Comparison of ENCODE assay signal across 20 mouse cellular contexts in the genomic region with DNA sequence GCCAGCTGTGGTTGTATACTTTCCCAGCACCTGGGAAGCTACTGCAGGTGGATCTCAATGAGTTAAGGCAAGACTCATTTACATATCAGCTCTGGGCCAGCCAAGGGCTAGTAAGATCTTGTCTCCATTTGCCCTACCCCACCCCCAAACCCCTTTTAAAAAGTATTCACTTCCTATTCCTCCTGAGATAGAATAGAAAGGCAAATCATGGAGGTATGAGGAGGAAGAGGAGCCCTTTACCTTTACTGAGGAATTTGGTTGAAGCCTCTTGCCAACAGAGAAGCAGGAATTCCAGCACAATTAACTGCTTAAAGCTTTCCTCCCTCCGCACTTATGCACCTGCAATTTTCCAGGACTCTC. TPM values are rescaled to one million over a fixed set of nuclear protein-coding genes. Genes with fewer than 3 reads are reported as not detected.
DNase-seq lines count a peak whose midpoint lies in the region; ATAC-seq and TF ChIP-seq lines count a peak whose summit lies in the region.
"Had no signal": no experiment of that assay in that cellular context is flagged by ENCODE, and none has a peak within 500 bp of the region (broad histone marks: within the 10 kb centered on the region; RNA-seq: fewer than 3 reads in every experiment).

No protein-coding gene starts in this region.

- no peak overlapping the region for H3K4me2 ChIP-seq in lung, embryonic 15.5 days
- peak overlapping the region; percentile 89 for H3K4me2 ChIP-seq in liver, embryonic 16.5 days (ENCODE audit: low read depth, low read length)
- no peak overlapping the region for H3K4me2 ChIP-seq in kidney, embryonic 15.5 days
- H3K4me2 ChIP-seq: forebrain, embryonic 15.5 days; limb, embryonic 12.5 days had no signal

- no peak for TF ChIP-seq CTCF in MEL (IDR thresholded peaks at IDR 0.05 in 2 of 3, conservative IDR thresholded peaks at IDR 0.05 in 1 of 3; ENCODE audit: control insufficient read depth in 1 of 3, insufficient read depth in 1 of 3, low read depth in 2 of 3, low read length in 3 of 3, poor library complexity in 1 of 3, severe bottlenecking in 1 of 3)

- peak; percentile 51 to 59; a peak in 2 of 4 replicates for TF ChIP-seq EP300 in MEL (IDR thresholded peaks at IDR 0.05; ENCODE audit: low read depth in 1 of 2, low read length in 2 of 2)

- no peak overlapping the region for H3K9ac ChIP-seq in lung, embryonic 15.5 days
- H3K9ac ChIP-seq in MEL (ENCODE audit: control insufficient read depth, low read depth, low read length, poor library complexity, severe bottlenecking): peak overlapping the region; percentile 77
- 0 out of 2 replicates have a peak overlapping the region, but pooled peaks have one; percentile 26 for H3K9ac ChIP-seq in liver, embryonic 16.5 days (ENCODE audit: low read depth, low read length)
- no peak overlapping the region for H3K9ac ChIP-seq in kidney, embryonic 15.5 days
- H3K9ac ChIP-seq: forebrain, embryonic 15.5 days; hindbrain, embryonic 15.5 days; intestine, embryonic 15.5 days; limb, embryonic 12.5 days; midbrain, embryonic 12.5 days had no signal

- no peaks in the 10 kb centered on the region for H3K9me3 ChIP-seq in lung, embryonic 15.5 days
- no peaks in the 10 kb centered on the region for H3K9me3 ChIP-seq in MEL (replicated peaks; ENCODE audit: insufficient read depth, low read length)
- H3K9me3 ChIP-seq in liver, embryonic 16.5 days (replicated peaks; ENCODE audit: control insufficient read depth, low read length): no peaks in the 10 kb centered on the region
- H3K9me3 ChIP-seq in kidney, embryonic 15.5 days (replicated peaks): no peaks in the 10 kb centered on the region
- H3K9me3 ChIP-seq: forebrain, embryonic 15.5 days; hindbrain, embryonic 15.5 days; intestine, embryonic 15.5 days; limb, embryonic 12.5 days; midbrain, embryonic 12.5 days had no signal

- H3K4me3 ChIP-seq in lung, embryonic 15.5 days: no peak overlapping the region
- peak overlapping the region; percentile 33 to 93 for H3K4me3 ChIP-seq in MEL (ENCODE audit: control insufficient read depth in 1 of 2, insufficient read depth in 1 of 2, low read depth in 2 of 2, low read length in 2 of 2)
- H3K4me3 ChIP-seq in liver, embryonic 16.5 days (ENCODE audit: low read depth, low read length): no peak overlapping the region; the same call in 1 of the 2 replicates
- no peak overlapping the region for H3K4me3 ChIP-seq in kidney, embryonic 15.5 days (replicated peaks)
- H3K4me3 ChIP-seq: forebrain, embryonic 15.5 days; hindbrain, embryonic 15.5 days; intestine, embryonic 15.5 days; limb, embryonic 12.5 days had no signal

- H3K36me3 ChIP-seq in lung, embryonic 15.5 days: no peaks in the 10 kb centered on the region
- H3K36me3 ChIP-seq in MEL (ENCODE audit: control insufficient read depth in 1 of 2, insufficient read depth in 2 of 2, low read length in 2 of 2): peaks cover 0 to 41% of the 10 kb centered on the region in 2 experiments; a peak in 2 of 4 replicates
- H3K36me3 ChIP-seq in liver, embryonic 16.5 days (ENCODE audit: control insufficient read depth, insufficient read depth): no peaks in the 10 kb centered on the region
- no peaks in the 10 kb centered on the region for H3K36me3 ChIP-seq in kidney, embryonic 15.5 days
- H3K36me3 ChIP-seq: forebrain, embryonic 15.5 days; hindbrain, embryonic 15.5 days; intestine, embryonic 15.5 days; limb, embryonic 12.5 days; midbrain, embryonic 12.5 days had no signal

- WGBS in lung, embryonic 15.5 days: 32% methylated on average over 1 of the region's 1 CpGs
- 50% methylated on average over 1 of the region's 1 CpGs for WGBS in liver, embryonic 16.5 days (ENCODE audit: insufficient replicate concordance)
- 50% methylated on average over 1 of the region's 1 CpGs for WGBS in kidney, embryonic 15.5 days

- TF ChIP-seq RAD21 in MEL (IDR thresholded peaks at IDR 0.05; ENCODE audit: low read depth, low read length): no peak; the same call in 1 of the 2 replicates

- peaks cover 22% of the 10 kb centered on the region for H3K79me2 ChIP-seq in MEL (ENCODE audit: control insufficient read depth, insufficient read depth, low read length, poor library complexity)

- no peak for DNase-seq in lung, postnatal 4 days
- peak; percentile 84 for DNase-seq in MEL (ENCODE audit: low read depth, low spot score)
- DNase-seq in liver: peak; percentile 41
- DNase-seq in kidney, adult 11 months: no peak
- DNase-seq in spleen, postnatal 10 days (ENCODE audit: low spot score in 2 of 2): no peak
- DNase-seq: cerebellum, adult 11-12 months; cerebellum, postnatal 14 days; embryo, embryonic 11 days; gastrocnemius, postnatal 10 days; kidney, postnatal 36 days; lung, adult 2 months; thymus, postnatal 14 days had no signal

- no peak for TF ChIP-seq POLR2A in MEL (IDR thresholded peaks at IDR 0.05; ENCODE audit: control insufficient read depth in 1 of 2, insufficient read depth in 1 of 2, low read depth in 1 of 2, low read length in 2 of 2, poor library complexity in 1 of 2)

- peak overlapping the region; percentile 69 for H3K27ac ChIP-seq in lung, embryonic 15.5 days
- peak overlapping the region; percentile 90 for H3K27ac ChIP-seq in MEL (ENCODE audit: control insufficient read depth, low read depth, low read length)
- peak overlapping the region; percentile 96 for H3K27ac ChIP-seq in liver, embryonic 16.5 days (ENCODE audit: low read length)
- H3K27ac ChIP-seq in kidney, embryonic 15.5 days: no peak overlapping the region
- H3K27ac ChIP-seq: forebrain, embryonic 15.5 days; hindbrain, embryonic 15.5 days; intestine, embryonic 15.5 days; limb, embryonic 12.5 days; midbrain, embryonic 12.5 days had no signal

- no peak for ATAC-seq in lung, embryonic 15.5 days (ENCODE audit: borderline replicate concordance, extremely low read depth, low FRiP score, low TSS enrichment)
- no peak for ATAC-seq in liver, embryonic 16.5 days (ENCODE audit: low read depth)
- no peak for ATAC-seq in kidney, embryonic 15.5 days (replicated peaks; ENCODE audit: low FRiP score)
- ATAC-seq: forebrain, embryonic 15.5 days; intestine, embryonic 15.5 days had no signal

- peaks cover 16% of the 10 kb centered on the region for H3K27me3 ChIP-seq in lung, embryonic 15.5 days
- no peaks in the 10 kb centered on the region for H3K27me3 ChIP-seq in MEL (ENCODE audit: control insufficient read depth in 1 of 2, insufficient read depth in 2 of 2, low read length in 2 of 2)
- H3K27me3 ChIP-seq in liver, embryonic 16.5 days (ENCODE audit: control insufficient read depth, insufficient read depth, low read depth, low read length): no peaks in the 10 kb centered on the region
- peaks cover 40% of the 10 kb centered on the region for H3K27me3 ChIP-seq in kidney, embryonic 15.5 days

- peaks cover 20% of the 10 kb centered on the region for H3K4me1 ChIP-seq in lung, embryonic 15.5 days
- H3K4me1 ChIP-seq in MEL (ENCODE audit: control insufficient read depth in 1 of 2, insufficient read depth in 2 of 2, low read length in 2 of 2): peaks cover 23 to 38% of the 10 kb centered on the region in 2 experiments
- H3K4me1 ChIP-seq in liver, embryonic 16.5 days (ENCODE audit: control insufficient read depth, low read depth, low read length): peaks cover 59% of the 10 kb centered on the region
- peaks cover 20% of the 10 kb centered on the region for H3K4me1 ChIP-seq in kidney, embryonic 15.5 days

TF ChIP-seq in MEL, 35 proteins besides CTCF, POLR2A, EP300 and RAD21 (continues in another document):
- TF ChIP-seq MEF2A (IDR thresholded peaks at IDR 0.05; ENCODE audit: extremely low read depth, insufficient replicate concordance, low read depth, low read length, poor library complexity, severe bottlenecking) (0 out of 2 replicates have a peak, but pooled peaks have one; percentile 16), TCF12 (IDR thresholded peaks at IDR 0.05; ENCODE audit: low read depth, low read length) (peak; percentile 69), ZMIZ1 (IDR thresholded peaks at IDR 0.05; ENCODE audit: low read depth, low read length) (no peak), BHLHE40 (IDR thresholded peaks at IDR 0.05; ENCODE audit: borderline replicate concordance, low read depth, low read length) (peak; percentile 37), GATA1 (IDR thresholded peaks at IDR 0.05; ENCODE audit: low read depth, low read length) (peak; percentile 61), SIN3A (IDR thresholded peaks at IDR 0.05; ENCODE audit: low read length) (peak; percentile 47; the same call in 1 of the 2 replicates), CHD1 (IDR thresholded peaks at IDR 0.05; ENCODE audit: low read depth, low read length) (no peak), MYB (IDR thresholded peaks at IDR 0.05; ENCODE audit: low read depth, low read length) (no peak), RCOR1 (IDR thresholded peaks at IDR 0.05; ENCODE audit: low read depth, low read length) (no peak; the same call in 1 of the 2 replicates), E2F4 (IDR thresholded peaks at IDR 0.05; ENCODE audit: borderline replicate concordance, low read depth, low read length) (no peak), MYC (IDR thresholded peaks at IDR 0.05; ENCODE audit: low read depth, low read length) (no peak), POLR2AphosphoS5 (IDR thresholded peaks at IDR 0.05; ENCODE audit: borderline replicate concordance, low read depth, low read length) (no peak), NRF1 (IDR thresholded peaks at IDR 0.05; ENCODE audit: insufficient read depth, low read depth, low read length, poor library complexity, severe bottlenecking) (no peak), MXI1 (IDR thresholded peaks at IDR 0.05; ENCODE audit: low read depth, low read length) (peak; percentile 60; the same call in 1 of the 2 replicates), TBP (IDR thresholded peaks at IDR 0.05; ENCODE audit: low read depth, low read length) (peak; percentile 12; the same call in 1 of the 2 replicates), MAX (IDR thresholded peaks at IDR 0.05; ENCODE audit: low read length) (no peak)

RNA-seq across cellular contexts. Expression of a gene that starts 1.8 kb away (rescaled TPM):
- polyA plus RNA-seq in lung, embryonic 15.5 days (2015; fragmentation: Nextera tagmentation; extraction: Ambion mirVana): 5.9 and 6.2 TPM in 2 replicates
- 38.4 and 41.3 TPM in 2 replicates for total RNA-seq in MEL (2012; rRNA removed)
- polyA plus RNA-seq in MEL (2012; ENCODE audit: insufficient read depth in 1 of 2, insufficient read length in 2 of 2, low read depth in 1 of 2, low replicate concordance in 2 of 2, missing spikeins in 1 of 2): 10 to 100 TPM in 1 of 2 experiments, not detected in 1; 37.9 TPM
- polyA plus RNA-seq in liver, embryonic 16.5 days (2015; fragmentation: Nextera tagmentation; extraction: Ambion mirVana): 9.2 and 9.6 TPM in 2 replicates
- polyA plus RNA-seq in kidney, embryonic 15.5 days (2015; fragmentation: Nextera tagmentation; extraction: Ambion mirVana): 5.2 and 5.4 TPM in 2 replicates

RNA-seq across cellular contexts. Expression of a gene that starts 44.1 kb away (rescaled TPM):
- polyA plus RNA-seq in lung, embryonic 15.5 days (2015; fragmentation: Nextera tagmentation; extraction: Ambion mirVana): 11.0 and 11.5 TPM in 2 replicates
- total RNA-seq in MEL (2012; rRNA removed): 12.0 and 13.6 TPM in 2 replicates
- polyA plus RNA-seq in MEL (2012; ENCODE audit: insufficient read depth in 1 of 2, insufficient read length in 2 of 2, low read depth in 1 of 2, low replicate concordance in 2 of 2, missing spikeins in 1 of 2): 10 to 100 TPM in 1 of 2 experiments, not detected in 1; 19.6 TPM
- 1.5 and 2.0 TPM in 2 replicates for polyA plus RNA-seq in liver, embryonic 16.5 days (2015; fragmentation: Nextera tagmentation; extraction: Ambion mirVana)
- 10.1 and 11.8 TPM in 2 replicates for polyA plus RNA-seq in kidney, embryonic 15.5 days (2015; fragmentation: Nextera tagmentation; extraction: Ambion mirVana)

Comparison
In these comparisons a context has a peak if more than half of its experiments do, and no peak if none do; other contexts are left out.
1. H3K4me3 ChIP-seq: peak in MEL (2 of 2); none in lung, embryonic 15.5 days (single experiment), liver, embryonic 16.5 days (single experiment) and kidney, embryonic 15.5 days (single experiment).
2. H3K9ac ChIP-seq: peak in MEL (single experiment) and liver, embryonic 16.5 days (single experiment); none in lung, embryonic 15.5 days (single experiment) and kidney, embryonic 15.5 days (single experiment).
3. DNase-seq: peak in MEL (single experiment) and liver (single experiment); none in lung, postnatal 4 days (0 of 2), kidney, adult 11 months (single experiment) and spleen, postnatal 10 days (0 of 2).